Mouse (Mus musculus) kidney, embryonic 14.5 days (tissue): ENCODE data around the gene Ergic1. TPM values are rescaled to one million over a fixed set of nuclear protein-coding genes. Genes with fewer than 3 reads are reported as not detected.

Experiments
- ATAC-seq: fragments of 200-750 bp; cut with Nextera tagmentation; 2 replicates; pipeline ENCODE4 v1.8.0; 2017; ENCODE audit warnings: moderate number of reproducible peaks, mild to moderate bottlenecking, moderate TSS enrichment, moderate library complexity; ENCODE audit not compliant: low FRiP score, low TSS enrichment
- H3K27ac ChIP-seq: fragments of 300-500 bp; sonication (generic); 2 replicates; pipeline ENCODE4 v1.5.1; 2014; ENCODE audit warnings: low read depth, mild to moderate bottlenecking, low read length, moderate library complexity, mixed read lengths
- H3K27me3 ChIP-seq: fragments of 300-500 bp; sonication (generic); 2 replicates; pipeline ENCODE4 v1.6.1; 2014; ENCODE audit warnings: mild to moderate bottlenecking, low read length; ENCODE audit not compliant: control insufficient read depth, insufficient read depth
- H3K36me3 ChIP-seq: fragments of 300-500 bp; sonication (generic); 2 replicates; pipeline ENCODE4 v1.6.1; 2014; ENCODE audit warnings: low read length, mixed read lengths; ENCODE audit not compliant: control insufficient read depth, insufficient read depth
- H3K4me1 ChIP-seq: fragments of 300-500 bp; sonication (generic); 2 replicates; pipeline ENCODE4 v1.6.1; 2014; ENCODE audit warnings: low read length, mixed read lengths; ENCODE audit not compliant: control insufficient read depth, insufficient read depth
- H3K4me2 ChIP-seq: fragments of 300-500 bp; sonication (generic); replicated peaks from 2 replicates; pipeline ENCODE4 v1.6.1; 2014; ENCODE audit warnings: low read depth, mild to moderate bottlenecking, low read length
- H3K4me3 ChIP-seq: fragments of 300-500 bp; sonication (generic); 2 replicates; pipeline ENCODE4 v1.5.1; 2014; ENCODE audit warnings: mild to moderate bottlenecking, low read length
- H3K9ac ChIP-seq: fragments of 300-500 bp; sonication (generic); 2 replicates; pipeline ENCODE4 v1.6.1; 2014; ENCODE audit warnings: low read depth, mild to moderate bottlenecking, low read length, moderate library complexity
- H3K9me3 ChIP-seq: fragments of 300-500 bp; sonication (generic); 2 replicates; pipeline ENCODE4 v1.6.1; 2016; ENCODE audit warnings: low read length; ENCODE audit not compliant: control insufficient read depth
- WGBS: fragments of 180-500 bp; shearing (Covaris S2); extraction: QIAGEN DNeasy Blood & Tissue Kit; methylation state at CpG from one replicate; pipeline ENCODE4 v1.1.7; 2014; 5-methylcytosine and 5-hydroxymethylcytosine counted together
- polyA plus RNA-seq: library from polyadenylated mRNA; unstranded; fragments of >200 nt; fragmentation: Nextera tagmentation; extraction: Ambion mirVana; gene quantifications from 2 replicates; pipeline ENCODE4 v1.2.1, GENCODE M21; 2014

Ergic1 gene
- polyA plus RNA-seq, 1 experiment from 2014 or later = 150 TPM

- WGBS = 81% methylated on average over 5 of the region's 5 CpGs
- no peak overlapping the region for H3K27ac ChIP-seq
- H3K4me3 ChIP-seq = no peak overlapping the region
- no peaks in the 10 kb centered on the region for H3K27me3 ChIP-seq
- no peaks in the 10 kb centered on the region for H3K9me3 ChIP-seq
- H3K36me3 ChIP-seq = no peaks in the 10 kb centered on the region
- ATAC-seq = no peak
- no peak overlapping the region for H3K9ac ChIP-seq
- no peak overlapping the region for H3K4me2 ChIP-seq
- 0 out of 2 replicates have a peak, but pooled peaks cover 3% of the 10 kb centered on the region for H3K4me1 ChIP-seq
Observed at GRCm38 (mm10) chr17:26533871-26534372, 27.4 kb upstream of the Ergic1 start.

- H3K27ac ChIP-seq = no peak overlapping the region
- ATAC-seq = no peak
- H3K9me3 ChIP-seq = no peaks in the 10 kb centered on the region
- no peak overlapping the region for H3K9ac ChIP-seq
- H3K4me3 ChIP-seq = no peak overlapping the region
- no peaks in the 10 kb centered on the region for H3K36me3 ChIP-seq
- WGBS = 86% methylated on average over 5 of the region's 5 CpGs
- 0 out of 2 replicates have a peak, but pooled peaks cover 3% of the 10 kb centered on the region for H3K4me1 ChIP-seq
- no peak overlapping the region for H3K4me2 ChIP-seq
- no peaks in the 10 kb centered on the region for H3K27me3 ChIP-seq
Observed at GRCm38 (mm10) chr17:26534695-26535094, 26.6 kb upstream of the Ergic1 start.

- H3K4me1 ChIP-seq = 0 out of 2 replicates have a peak, but pooled peaks cover 3% of the 10 kb centered on the region
- no peak overlapping the region for H3K4me2 ChIP-seq
- no peaks in the 10 kb centered on the region for H3K36me3 ChIP-seq
- 81% methylated on average over 7 of the region's 7 CpGs for WGBS
- H3K4me3 ChIP-seq = no peak overlapping the region
- no peaks in the 10 kb centered on the region for H3K27me3 ChIP-seq
- no peaks in the 10 kb centered on the region for H3K9me3 ChIP-seq
- no peak for ATAC-seq
- no peak overlapping the region for H3K27ac ChIP-seq
- H3K9ac ChIP-seq = no peak overlapping the region
Observed at GRCm38 (mm10) chr17:26535251-26536136, 25.8 kb upstream of the Ergic1 start.

GRCm38 (mm10) chr17:26537722-26538471, 23.4 kb upstream of the Ergic1 start:
- Histone ChIP-seq H3K9me3 (no peaks in the 10 kb centered on the region), H3K4me1 (no peaks in the 10 kb centered on the region), H3K27me3 (no peaks in the 10 kb centered on the region), H3K9ac (no peak overlapping the region), H3K27ac (no peak overlapping the region), H3K4me3 (no peak overlapping the region), H3K4me2 (peak overlapping the region; percentile 10; the same call in 1 of the 2 replicates), H3K36me3 (no peaks in the 10 kb centered on the region)
- no peak for ATAC-seq
- 28% methylated on average over 6 of the region's 6 CpGs for WGBS

GRCm38 (mm10) chr17:26540083-26540482, 21.2 kb upstream of the Ergic1 start:
- WGBS = 87% methylated on average over 5 of the region's 5 CpGs
- H3K27me3 ChIP-seq = no peaks in the 10 kb centered on the region
- H3K9me3 ChIP-seq = no peaks in the 10 kb centered on the region
- no peak overlapping the region for H3K27ac ChIP-seq
- no peak for ATAC-seq
- no peaks in the 10 kb centered on the region for H3K4me1 ChIP-seq
- H3K4me2 ChIP-seq = no peak overlapping the region
- no peak overlapping the region for H3K4me3 ChIP-seq
- no peak overlapping the region for H3K9ac ChIP-seq
- no peaks in the 10 kb centered on the region for H3K36me3 ChIP-seq

- Histone ChIP-seq H3K9me3 (no peaks in the 10 kb centered on the region), H3K27ac (no peak overlapping the region), H3K4me1 (no peaks in the 10 kb centered on the region), H3K4me3 (no peak overlapping the region), H3K9ac (no peak overlapping the region), H3K4me2 (no peak overlapping the region), H3K36me3 (no peaks in the 10 kb centered on the region), H3K27me3 (no peaks in the 10 kb centered on the region)
- 86% methylated on average over 8 of the region's 8 CpGs for WGBS
- no peak for ATAC-seq
Observed at GRCm38 (mm10) chr17:26544319-26544963, 16.8 kb upstream of the Ergic1 start.

- Histone ChIP-seq H3K9ac (no peak overlapping the region), H3K27me3 (no peaks in the 10 kb centered on the region), H3K4me2 (no peak overlapping the region), H3K27ac (peak overlapping the region; percentile 31; the same call in 1 of the 2 replicates), H3K36me3 (no peaks in the 10 kb centered on the region), H3K9me3 (no peaks in the 10 kb centered on the region), H3K4me1 (no peaks in the 10 kb centered on the region), H3K4me3 (no peak overlapping the region)
- 25% methylated on average over 7 of the region's 7 CpGs for WGBS
- no peak for ATAC-seq
Observed at GRCm38 (mm10) chr17:26547771-26548170, 13.5 kb upstream of the Ergic1 start.

- 6% methylated on average over 4 of the region's 5 CpGs for WGBS
- Histone ChIP-seq H3K9me3 (no peaks in the 10 kb centered on the region), H3K4me2 (no peak overlapping the region), H3K9ac (no peak overlapping the region), H3K27me3 (no peaks in the 10 kb centered on the region), H3K4me3 (no peak overlapping the region), H3K36me3 (no peaks in the 10 kb centered on the region), H3K4me1 (no peaks in the 10 kb centered on the region), H3K27ac (peak overlapping the region; percentile 44; the same call in 1 of the 2 replicates)
- ATAC-seq = no peak
Observed at GRCm38 (mm10) chr17:26548566-26548965, 12.7 kb upstream of the Ergic1 start.
